Mouse (Mus musculus) intestine, embryonic 16.5 days (tissue): Measurements from ENCODE around the gene Cnih4. TPM values are rescaled to one million over a fixed set of nuclear protein-coding genes. Genes with fewer than 3 reads are reported as not detected.

ENCODE experiments used
- ATAC-seq: fragments of 200-750 bp; cut with Nextera tagmentation; 2 replicates; pipeline ENCODE4 v1.8.0; 2017; ENCODE audit warnings: moderate TSS enrichment, moderate library complexity
- H3K27ac ChIP-seq: fragments of 300-500 bp; sonication (generic); 2 replicates; pipeline ENCODE4 v1.5.1; 2014; ENCODE audit warnings: mild to moderate bottlenecking, low read length
- H3K27me3 ChIP-seq: fragments of 300-500 bp; sonication (generic); replicated peaks from 2 replicates; pipeline ENCODE4 v1.6.1; 2014; ENCODE audit warnings: low read length, control low read depth, mixed read lengths; ENCODE audit not compliant: control insufficient read depth, insufficient read depth
- H3K36me3 ChIP-seq: fragments of 300-500 bp; sonication (generic); 2 replicates; pipeline ENCODE4 v1.6.1; 2014; ENCODE audit warnings: low read length, control low read depth; ENCODE audit not compliant: control insufficient read depth, insufficient read depth
- H3K4me1 ChIP-seq: fragments of 300-500 bp; sonication (generic); 2 replicates; pipeline ENCODE4 v1.6.1; 2014; ENCODE audit warnings: low read length, control low read depth, mixed read lengths; ENCODE audit not compliant: control insufficient read depth, insufficient read depth
- H3K4me2 ChIP-seq: fragments of 300-500 bp; sonication (generic); 2 replicates; pipeline ENCODE4 v1.6.1; 2014; ENCODE audit warnings: low read depth, low read length, control low read depth
- H3K4me3 ChIP-seq: fragments of 300-500 bp; sonication (generic); 2 replicates; pipeline ENCODE4 v1.5.1; 2014; ENCODE audit warnings: mild to moderate bottlenecking, low read length
- H3K9ac ChIP-seq: fragments of 300-500 bp; sonication (generic); 2 replicates; pipeline ENCODE4 v1.6.1; 2014; ENCODE audit warnings: low read depth, low read length
- H3K9me3 ChIP-seq: fragments of 300-500 bp; sonication (generic); 2 replicates; pipeline ENCODE4 v1.6.1; 2016; ENCODE audit warnings: low read length, control low read depth; ENCODE audit not compliant: control insufficient read depth
- WGBS: fragments of 180-500 bp; shearing (Covaris S2); extraction: QIAGEN DNeasy Blood & Tissue Kit; methylation state at CpG from one replicate; pipeline ENCODE4 v1.1.7; 2014; 5-methylcytosine and 5-hydroxymethylcytosine counted together
- polyA plus RNA-seq: library from polyadenylated mRNA; unstranded; fragments of >200 nt; fragmentation: Nextera tagmentation; extraction: Ambion mirVana; gene quantifications from 2 replicates; pipeline ENCODE4 v1.2.1, GENCODE M21; 2015

The Cnih4 gene
- polyA plus RNA-seq, 1 experiment from 2014 or later, result 142 TPM

GRCm38 (mm10) chr1:181188925-181189324, 44.4 kb downstream of the Cnih4 start:
- ATAC-seq, result no peak
- no peaks in the 10 kb centered on the region for H3K27me3 ChIP-seq
- no peak overlapping the region for H3K4me3 ChIP-seq
- no peak overlapping the region for H3K4me2 ChIP-seq
- peaks cover 20% of the 10 kb centered on the region for H3K36me3 ChIP-seq
- no peak overlapping the region for H3K27ac ChIP-seq
- H3K9me3 ChIP-seq, result no peaks in the 10 kb centered on the region
- H3K4me1 ChIP-seq, result no peaks in the 10 kb centered on the region
- H3K9ac ChIP-seq, result no peak overlapping the region
- WGBS, result 92% methylated on average over 4 of the region's 4 CpGs

- Histone ChIP-seq H3K9me3 (no peaks in the 10 kb centered on the region), H3K36me3 (peaks cover 14% of the 10 kb centered on the region), H3K27me3 (no peaks in the 10 kb centered on the region), H3K9ac (no peak overlapping the region), H3K4me1 (no peaks in the 10 kb centered on the region), H3K4me3 (no peak overlapping the region), H3K4me2 (no peak overlapping the region), H3K27ac (no peak overlapping the region)
- ATAC-seq, result no peak
- 86% methylated on average over 4 of the region's 4 CpGs for WGBS
These were observed 55.0 kb downstream of the Cnih4 start for GRCm38 (mm10) chr1:181199446-181199845.

GRCm38 (mm10) chr1:181210147-181210546, 65.7 kb downstream of the Cnih4 start:
- no peaks in the 10 kb centered on the region for H3K9me3 ChIP-seq
- peak overlapping the region; percentile 99 for H3K4me3 ChIP-seq
- ATAC-seq, result no peak
- WGBS, result 14% methylated on average over 4 of the region's 4 CpGs
- H3K27me3 ChIP-seq, result no peaks in the 10 kb centered on the region
- H3K9ac ChIP-seq, result peak overlapping the region; percentile 97
- H3K4me1 ChIP-seq, result peaks cover 16% of the 10 kb centered on the region
- H3K4me2 ChIP-seq, result peak overlapping the region; percentile 76
- no peak overlapping the region for H3K27ac ChIP-seq
- peaks cover 3% of the 10 kb centered on the region; the same call in 1 of the 2 replicates for H3K36me3 ChIP-seq

- H3K4me2 ChIP-seq, result peak overlapping the region; percentile 76
- H3K9me3 ChIP-seq, result no peaks in the 10 kb centered on the region
These were observed 66.3 kb downstream of the Cnih4 start for GRCm38 (mm10) chr1:181210601-181211402.

GRCm38 (mm10) chr1:181211403-181211919, 67.0 kb downstream of the Cnih4 start:
- peaks cover 3% of the 10 kb centered on the region; the same call in 1 of the 2 replicates for H3K36me3 ChIP-seq
- H3K4me2 ChIP-seq, result peak overlapping the region; percentile 76
- ATAC-seq, result peak; percentile 39
- H3K4me3 ChIP-seq, result peak overlapping the region; percentile 99
- no peaks in the 10 kb centered on the region for H3K27me3 ChIP-seq
- peak overlapping the region; percentile 97 for H3K9ac ChIP-seq
- H3K4me1 ChIP-seq, result peaks cover 16% of the 10 kb centered on the region
- peak overlapping the region; percentile 94 for H3K27ac ChIP-seq
- no peaks in the 10 kb centered on the region for H3K9me3 ChIP-seq
- WGBS, result under 1% methylated on average over 28 of the region's 72 CpGs

More at GRCm38 (mm10) chr1:181210601-181211402, 66.3 kb downstream of the Cnih4 start:
- WGBS, result under 1% methylated on average over 45 of the region's 56 CpGs
- Histone ChIP-seq H3K27ac (peak overlapping the region; percentile 94), H3K4me1 (peaks cover 16% of the 10 kb centered on the region), H3K27me3 (no peaks in the 10 kb centered on the region), H3K36me3 (peaks cover 3% of the 10 kb centered on the region; the same call in 1 of the 2 replicates), H3K9ac (peak overlapping the region; percentile 97), H3K4me3 (peak overlapping the region; percentile 99)
- peak; percentile 12 for ATAC-seq

- peak within 1 kb of the TSS; percentile 97 for H3K9ac ChIP-seq
- WGBS, result under 1% methylated on average over 54 of the region's 54 CpGs
- no peaks in the 10 kb centered on the region for H3K27me3 ChIP-seq
- H3K4me1 ChIP-seq, result peaks cover 16% of the 10 kb centered on the region
- H3K27ac ChIP-seq, result peak within 1 kb of the TSS; percentile 94
- no peaks in the 10 kb centered on the region for H3K36me3 ChIP-seq
- H3K9me3 ChIP-seq, result no peaks in the 10 kb centered on the region
- peak; percentile 93 for ATAC-seq
- peak within 1 kb of the TSS; percentile 88 for H3K4me2 ChIP-seq
- H3K4me3 ChIP-seq, result peak within 1 kb of the TSS; percentile 99
These were observed 67.6 kb downstream of the Cnih4 start, which contains the start of gene Wdr26 for GRCm38 (mm10) chr1:181211920-181212633. TSS of gene Wdr26 (minus strand) at chr1:181212001.

GRCm38 (mm10) chr1:181214296-181215035, 70.0 kb downstream of the Cnih4 start:
- Histone ChIP-seq H3K4me1 (peaks cover 16% of the 10 kb centered on the region), H3K27me3 (no peaks in the 10 kb centered on the region), H3K4me2 (no peak overlapping the region), H3K27ac (no peak overlapping the region), H3K9me3 (no peaks in the 10 kb centered on the region), H3K36me3 (no peaks in the 10 kb centered on the region), H3K4me3 (no peak overlapping the region), H3K9ac (no peak overlapping the region)
- 88% methylated on average over 8 of the region's 8 CpGs for WGBS
- no peak for ATAC-seq

GRCm38 (mm10) chr1:181216315-181216714, 71.8 kb downstream of the Cnih4 start:
- Histone ChIP-seq H3K4me3 (no peak overlapping the region), H3K4me2 (no peak overlapping the region), H3K9ac (no peak overlapping the region), H3K36me3 (no peaks in the 10 kb centered on the region), H3K27ac (no peak overlapping the region), H3K27me3 (no peaks in the 10 kb centered on the region), H3K9me3 (no peaks in the 10 kb centered on the region), H3K4me1 (peaks cover 10% of the 10 kb centered on the region)
- peak; percentile 53 for ATAC-seq
- WGBS, result 65% methylated on average over 4 of the region's 4 CpGs
